Mouse (Mus musculus): ENCODE data around the gene Plekhh2.
A peak's percentile ranks its signal among the peaks of the same experiment; 100 is the strongest.
"Not testable (repeated sequence)": the region's sequence is repeated elsewhere in the genome, so short reads cannot be mapped to it uniquely, and the experiment has no call there.

Gene Plekhh2

GRCm38 (mm10) chr17:84512516-84513085 lies 906 bp downstream of the Plekhh2 start:
- DNase-seq, result no peak

DNA sequence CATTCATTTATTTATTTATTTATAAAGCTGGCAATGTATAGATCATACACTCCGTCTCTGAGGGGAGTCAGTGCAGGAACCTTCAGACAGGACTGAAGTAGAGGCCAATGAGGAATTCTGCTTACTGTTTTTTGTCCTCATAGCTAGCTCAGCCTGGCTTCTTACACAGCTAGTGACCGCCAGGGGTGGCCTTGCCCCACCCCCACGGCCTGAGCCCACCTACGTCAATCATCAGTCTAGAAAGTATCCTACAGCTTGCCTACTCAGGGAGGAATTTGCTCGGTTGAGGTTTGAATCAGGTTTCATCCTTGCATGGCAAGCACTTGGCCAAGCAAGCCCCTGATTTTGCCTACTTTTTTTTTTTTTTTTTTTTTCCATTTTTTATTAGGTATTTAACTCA lies 4.2 kb downstream of the Plekhh2 start:
- DNase-seq, result no peak

GRCm38 (mm10) chr17:84519346-84519745 lies 7.7 kb downstream of the Plekhh2 start:
- DNase-seq, result no peak

DNA sequence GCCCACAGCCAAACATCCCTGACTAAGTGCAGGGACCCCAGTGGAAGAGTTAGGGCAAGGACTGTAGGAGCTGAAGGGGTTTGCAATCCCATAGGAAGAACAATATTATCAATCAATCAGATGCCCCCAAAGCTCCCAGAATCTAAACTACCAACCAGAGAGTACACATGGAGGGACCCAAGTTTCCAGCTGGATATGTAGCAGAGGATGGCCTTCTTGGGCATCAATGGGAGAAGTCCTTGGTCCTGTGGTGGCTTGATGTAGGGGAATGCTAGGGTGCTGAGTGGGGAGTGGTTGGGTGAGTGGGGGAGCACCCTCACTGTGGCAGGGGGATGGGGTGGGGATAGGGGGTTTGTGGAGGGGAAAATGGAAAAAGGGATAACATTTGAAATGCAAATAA lies 8.4 kb downstream of the Plekhh2 start:
- DNase-seq, result no peak

- no peak for DNase-seq
Observed at GRCm38 (mm10) chr17:84529356-84529755, 17.7 kb downstream of the Plekhh2 start.

DNA sequence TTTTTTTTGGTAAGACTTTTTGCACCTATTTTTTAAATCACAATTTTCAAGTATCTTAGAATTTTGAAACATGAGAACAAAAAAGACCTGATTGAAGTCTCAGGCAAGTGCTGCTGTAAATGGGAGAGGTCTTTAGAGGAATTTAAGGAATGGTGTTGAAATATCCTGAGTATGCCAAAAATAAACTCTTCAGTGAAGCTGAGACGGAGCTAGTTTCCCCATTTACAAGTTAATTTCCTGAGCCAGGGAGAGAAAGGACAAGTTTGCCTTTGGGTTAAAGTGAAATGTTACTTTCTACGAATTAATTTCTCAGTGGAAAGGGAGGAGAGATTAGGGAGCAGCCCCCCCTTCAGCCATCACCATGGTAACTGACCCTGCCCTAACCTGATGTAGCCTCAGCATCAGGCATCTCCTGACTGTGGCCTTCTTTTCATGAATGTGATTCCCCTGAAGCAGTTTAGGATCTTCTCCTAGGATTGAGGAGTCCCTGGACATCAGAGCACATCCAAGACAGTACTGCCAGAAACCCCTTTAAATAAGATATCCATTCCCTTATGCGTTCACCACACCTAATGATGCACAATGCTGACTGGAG lies 18.6 kb downstream of the Plekhh2 start:
- no peak for DNase-seq

- no peak for DNase-seq
Observed at GRCm38 (mm10) chr17:84532909-84533499, 21.3 kb downstream of the Plekhh2 start.

DNA sequence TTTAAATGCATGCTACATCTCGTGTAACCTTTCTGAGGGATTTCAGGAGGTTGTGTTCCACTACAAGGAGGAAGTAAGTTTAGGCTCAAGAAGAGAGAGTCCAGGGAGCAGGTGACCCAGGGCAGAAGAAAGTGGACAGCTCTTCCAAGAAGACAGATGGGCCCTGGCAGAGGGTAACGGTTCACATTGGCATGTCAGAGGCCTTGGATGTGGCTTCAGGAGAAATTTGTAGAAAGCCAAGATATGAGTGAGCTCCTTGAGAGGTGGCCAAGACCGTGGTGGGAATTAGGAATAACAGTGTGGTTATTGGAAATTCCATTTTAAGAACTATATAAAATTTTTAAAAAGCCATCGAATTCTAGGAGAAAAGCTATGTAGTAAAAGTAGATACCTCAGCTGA lies 22.1 kb downstream of the Plekhh2 start:
- DNase-seq, result no peak

DNA sequence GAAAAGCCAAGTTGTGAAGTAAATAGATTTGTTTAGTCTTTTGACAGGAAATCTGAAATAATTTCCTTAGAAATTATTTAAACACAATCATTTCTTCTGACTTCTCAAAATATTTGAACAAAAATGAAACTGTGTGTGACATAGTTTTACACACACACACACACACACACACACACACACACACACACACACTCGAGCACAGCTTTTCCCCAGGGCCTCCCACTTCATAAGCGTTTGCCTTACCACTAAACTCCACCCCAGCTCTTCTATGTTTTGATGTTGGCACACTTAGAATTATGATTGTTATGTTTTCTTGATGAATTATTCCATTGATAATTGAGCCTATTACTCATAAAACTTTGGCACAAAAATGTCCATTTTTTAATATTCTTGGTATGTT lies 22.9 kb downstream of the Plekhh2 start:
- no peak for DNase-seq

DNA sequence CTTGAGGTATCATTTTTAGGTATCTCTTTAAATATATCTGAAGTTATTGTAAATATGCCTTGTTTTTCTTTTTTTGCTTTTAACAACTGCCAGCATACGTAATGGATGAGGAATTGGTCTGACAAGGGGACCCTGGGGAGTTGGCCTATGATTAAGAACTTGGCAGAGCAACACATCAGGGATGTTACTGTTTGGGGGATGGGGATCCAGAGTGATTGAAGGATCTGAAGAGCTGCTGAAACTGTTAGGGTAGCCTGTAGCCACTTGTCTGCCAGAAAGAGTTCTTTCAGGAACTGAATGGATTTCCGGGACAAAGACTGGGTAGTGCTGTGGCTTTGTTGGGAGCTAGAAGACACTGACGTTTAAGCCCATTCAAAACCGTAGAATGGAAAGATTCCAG lies 23.5 kb downstream of the Plekhh2 start:
- DNase-seq, result no peak

DNA sequence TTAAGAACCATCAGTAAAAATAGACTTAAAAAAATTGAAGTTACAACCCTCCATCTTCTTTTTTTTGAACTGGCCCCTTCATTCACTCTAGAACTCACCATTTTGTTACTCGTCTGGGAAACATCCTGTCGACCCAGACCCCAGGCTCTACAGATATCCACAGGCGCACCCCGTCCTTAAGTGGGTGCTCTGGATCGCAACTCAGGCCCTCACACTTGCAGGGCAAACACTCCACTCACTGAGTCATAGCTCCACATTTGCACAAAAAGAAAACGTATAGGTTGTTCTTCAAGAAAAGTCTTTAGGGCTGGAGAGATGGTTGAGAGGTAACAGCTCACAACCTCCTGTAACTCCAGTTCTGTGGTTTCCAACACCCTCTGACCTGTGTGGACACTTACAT lies 25.6 kb downstream of the Plekhh2 start:
- no peak for DNase-seq

GRCm38 (mm10) chr17:84537966-84538365 lies 26.3 kb downstream of the Plekhh2 start:
- DNase-seq, result no peak

DNA sequence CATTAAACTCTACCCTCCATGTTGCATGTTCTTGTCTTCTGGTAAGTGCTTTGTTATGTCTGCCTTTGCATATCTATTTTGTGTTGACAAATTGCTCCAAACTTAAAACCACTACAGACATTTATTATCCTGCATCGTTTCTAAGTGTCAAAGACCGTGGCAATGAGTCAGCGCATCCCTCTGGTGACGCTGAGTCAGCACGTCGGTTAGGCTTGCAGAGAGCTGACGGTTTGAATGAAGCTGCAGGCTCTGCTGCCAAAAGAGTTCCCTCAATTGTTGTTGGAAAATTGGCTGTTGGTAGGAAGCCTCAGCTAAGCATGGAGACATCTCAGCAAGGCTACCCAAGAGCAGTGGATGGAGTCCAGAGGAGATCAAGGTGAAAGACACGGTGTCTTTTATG lies 28.9 kb downstream of the Plekhh2 start:
- DNase-seq, result peak; percentile 35

- no peak for DNase-seq
Observed at GRCm38 (mm10) chr17:84550902-84551877, 39.5 kb downstream of the Plekhh2 start.

GRCm38 (mm10) chr17:84552230-84552629 lies 40.5 kb downstream of the Plekhh2 start:
- no peak for DNase-seq

- not testable (repeated sequence) for DNase-seq
Observed at GRCm38 (mm10) chr17:84564264-84564663, 52.6 kb downstream of the Plekhh2 start.

DNA sequence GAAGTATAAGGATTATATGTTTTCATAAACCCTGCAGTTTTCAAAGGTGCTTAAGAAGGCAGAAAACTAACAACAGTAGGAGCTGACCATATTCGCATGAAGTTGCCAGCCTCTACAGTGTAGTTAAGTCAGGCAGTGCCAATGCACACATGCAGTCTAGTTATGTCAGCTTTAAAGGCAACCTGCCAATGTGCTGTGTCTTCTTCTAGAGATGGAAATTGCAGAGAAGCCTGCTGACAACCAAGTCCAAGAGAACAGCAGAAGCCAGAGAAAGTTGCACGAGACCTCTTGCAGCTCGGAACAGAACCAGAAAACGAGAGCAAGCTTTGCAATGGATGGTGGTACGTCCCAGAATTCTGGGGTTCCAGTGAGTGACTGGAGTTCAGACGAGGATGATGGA lies 54.1 kb downstream of the Plekhh2 start:
- peak; percentile 21 for DNase-seq

DNA sequence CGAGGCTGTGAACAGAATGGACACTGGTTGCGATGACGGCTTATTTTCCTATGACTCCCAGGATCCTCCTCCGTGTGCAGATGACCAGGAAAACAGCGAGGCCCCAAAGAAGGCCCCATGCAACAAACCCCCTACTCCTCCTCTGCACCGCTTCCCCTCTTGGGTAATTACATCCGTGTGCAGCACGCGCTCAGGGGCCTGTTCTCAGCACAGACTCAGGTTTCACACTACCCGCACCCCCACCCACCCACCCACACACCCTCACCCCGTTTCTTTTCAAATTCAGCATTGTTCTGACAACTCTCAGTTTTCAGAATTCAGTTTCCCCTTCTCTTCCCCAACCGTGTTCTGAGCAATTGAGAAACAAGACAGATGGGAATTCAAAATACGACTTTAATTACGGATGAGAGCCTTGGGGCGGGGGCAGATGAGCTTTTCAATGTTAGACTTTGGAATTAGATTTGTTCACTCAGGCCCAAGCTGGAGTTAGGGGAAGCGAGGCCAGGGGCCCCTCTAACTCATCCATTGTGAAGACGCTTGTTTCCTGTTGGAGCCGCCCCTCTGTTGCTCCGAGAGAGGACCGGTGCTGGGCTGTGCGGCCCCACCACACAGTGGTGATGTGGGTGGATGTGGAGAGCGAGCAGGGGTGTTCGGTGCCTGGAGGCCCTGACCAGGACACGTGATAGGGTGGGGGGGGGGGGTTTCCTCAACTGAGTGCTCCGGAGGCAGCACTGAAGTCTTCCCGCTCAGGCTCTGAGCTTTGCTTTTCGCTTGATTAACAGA lies 55.3 kb downstream of the Plekhh2 start:
- no peak for DNase-seq

DNA sequence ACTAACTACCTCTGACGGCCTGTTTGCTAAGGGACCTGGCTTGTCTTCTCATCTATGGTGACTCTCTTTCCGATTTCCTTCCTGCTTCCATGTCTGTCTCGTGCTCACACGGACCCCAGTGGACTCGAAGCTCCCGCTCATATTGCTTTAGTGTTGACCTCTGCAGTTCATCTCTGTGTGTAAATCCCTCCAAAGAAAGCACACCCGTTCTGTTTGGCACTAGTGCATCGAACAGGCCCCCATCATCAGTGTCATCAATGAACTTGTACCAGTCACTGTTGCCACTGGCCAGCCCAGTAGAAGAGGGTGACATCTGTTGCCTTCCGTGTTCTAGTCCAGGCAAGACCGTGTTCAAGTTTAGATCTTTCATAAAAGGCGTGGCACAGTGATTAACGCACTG lies 57.1 kb downstream of the Plekhh2 start:
- no peak for DNase-seq

DNA sequence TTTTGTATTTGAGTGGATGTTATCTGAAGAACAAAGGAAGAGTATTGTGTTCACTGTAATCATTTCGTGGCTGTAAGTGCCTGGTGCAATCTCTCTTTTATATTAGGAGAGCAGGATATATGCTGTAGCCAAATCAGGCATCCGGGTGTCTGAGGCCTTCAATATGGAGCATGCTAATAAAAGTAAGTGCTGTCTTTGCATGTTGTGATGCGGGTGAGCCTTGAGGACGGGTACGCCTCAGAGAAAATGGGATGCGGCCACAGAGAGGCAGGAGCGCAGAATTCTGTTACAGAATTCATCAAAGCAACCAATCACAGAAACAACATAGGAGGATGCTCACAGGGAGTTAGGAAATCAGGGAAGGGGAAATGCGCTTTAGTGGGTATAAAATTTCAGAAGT lies 58.1 kb downstream of the Plekhh2 start:
- DNase-seq, result no peak

DNA sequence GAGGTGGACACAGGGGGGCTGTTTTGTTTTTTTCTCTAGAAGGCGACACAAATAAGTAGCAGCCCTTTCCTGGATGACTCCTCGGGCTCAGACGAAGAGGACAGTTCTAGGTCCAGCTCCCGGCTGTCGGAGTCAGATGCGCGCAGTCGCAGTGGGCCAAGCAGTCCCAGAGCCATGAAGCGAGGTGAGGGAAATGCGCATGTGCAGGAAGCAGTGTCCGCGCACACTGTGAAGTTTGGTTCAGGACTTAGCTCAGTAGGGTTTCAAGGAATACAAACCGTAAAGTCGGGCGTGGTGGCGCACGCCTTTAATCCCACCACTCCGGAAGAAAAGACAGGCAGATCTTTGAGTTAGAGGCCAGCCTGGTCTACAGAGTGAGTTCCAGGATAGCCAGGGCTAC lies 59.9 kb downstream of the Plekhh2 start:
- DNase-seq, result no peak

DNA sequence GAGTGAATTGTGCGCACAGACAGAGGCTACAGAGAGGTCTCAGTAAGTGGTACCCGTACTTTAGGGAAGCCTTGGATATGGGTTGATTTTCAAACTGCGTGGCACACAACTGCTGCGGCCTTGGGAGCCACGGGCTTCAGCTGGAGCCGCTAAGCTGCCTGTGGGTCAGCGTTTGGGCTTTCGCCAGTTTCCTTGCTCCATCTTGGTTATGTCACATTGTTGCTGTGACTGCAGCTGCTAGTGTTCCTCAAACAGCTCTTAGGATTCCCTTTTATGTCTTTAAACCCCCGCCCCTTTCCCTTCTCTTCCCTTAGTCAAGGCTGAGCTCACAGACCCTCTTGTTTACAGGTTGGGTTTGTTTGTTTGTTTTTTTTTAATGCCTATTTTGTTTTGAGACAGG lies 61.6 kb downstream of the Plekhh2 start:
- DNase-seq, result no peak

- DNase-seq, result no peak
Observed at GRCm38 (mm10) chr17:84573940-84574339, 62.2 kb downstream of the Plekhh2 start.
